Mouse (Mus musculus): ENCODE data around the gene Auh. TPM values are rescaled to one million over a fixed set of nuclear protein-coding genes. Genes with fewer than 3 reads are reported as not detected.

The Auh gene
- total RNA-seq, 2 experiments from 2014 or later = 61.5 to 70.2 TPM

- DNase-seq = no peak
- intact Hi-C loops (cut with DNase I) = loop anchor here (10.0 kb wide), 1 partner anchor 99 kb away; no protein-coding TSS in a partner anchor
Measured at GRCm38 (mm10) chr13:52813750-52814149, 115.7 kb downstream of the Auh start.

GRCm38 (mm10) chr13:52812549-52813515 is 116.6 kb downstream of the Auh start:
- intact Hi-C loops (cut with DNase I) = loop anchor here (10.0 kb wide), 1 partner anchor 98 kb away; no protein-coding TSS in a partner anchor
- no peak for DNase-seq

GRCm38 (mm10) chr13:52807722-52808121 is 121.8 kb downstream of the Auh start:
- no peak for DNase-seq
- intact Hi-C loops (cut with DNase I) = loop anchor here (5.0 kb wide), 1 partner anchor 35 kb away; no protein-coding TSS in a partner anchor

GRCm38 (mm10) chr13:52806029-52806428 is 123.5 kb downstream of the Auh start:
- DNase-seq = no peak
- intact Hi-C loops (cut with DNase I) = loop anchor here (5.0 kb wide), 1 partner anchor 34 kb away; no protein-coding TSS in a partner anchor

GRCm38 (mm10) chr13:52805581-52805980 is 123.9 kb downstream of the Auh start:
- DNase-seq = no peak
- intact Hi-C loops (cut with DNase I) = loop anchor here (5.0 kb wide), 1 partner anchor 33 kb away; no protein-coding TSS in a partner anchor

GRCm38 (mm10) chr13:52802482-52802881 is 127.0 kb downstream of the Auh start:
- DNase-seq = no peak
- intact Hi-C loops (cut with DNase I) = no loop called here

- intact Hi-C loops (cut with DNase I) = no loop called here
- DNase-seq = no peak
Measured at GRCm38 (mm10) chr13:52800687-52801341, 128.7 kb downstream of the Auh start.

- no peak for DNase-seq
- intact Hi-C loops (cut with DNase I) = no loop called here
Measured at GRCm38 (mm10) chr13:52800091-52800490, 129.4 kb downstream of the Auh start.

GRCm38 (mm10) chr13:52794232-52794631 is 135.2 kb downstream of the Auh start:
- DNase-seq = no peak
- intact Hi-C loops (cut with DNase I) = no loop called here

- intact Hi-C loops (cut with DNase I) = no loop called here
- DNase-seq = no peak
Measured at GRCm38 (mm10) chr13:52793434-52793989, 136.0 kb downstream of the Auh start.

GRCm38 (mm10) chr13:52792242-52792844 is 137.1 kb downstream of the Auh start:
- DNase-seq = no peak
- intact Hi-C loops (cut with DNase I) = no loop called here

GRCm38 (mm10) chr13:52790894-52791293 is 138.6 kb downstream of the Auh start:
- intact Hi-C loops (cut with DNase I) = no loop called here
- no peak for DNase-seq

Other genes starting within 250 kb of the Auh start
- 10 to 100 TPM; 20.0 to 60.9 TPM for gene Nfil3, start 51.4 kb upstream of the Auh start, total RNA-seq (2021)

All from gastrocnemius, postnatal 36 days (tissue).